Mouse (Mus musculus): ENCODE results near the gene Dock2. TPM values are rescaled to one million over a fixed set of nuclear protein-coding genes. Genes with fewer than 3 reads are reported as not detected.

Gene Dock2
- total and polyA plus RNA-seq, 3 experiments, result 79.6 to 151 (median 133) TPM

DNA sequence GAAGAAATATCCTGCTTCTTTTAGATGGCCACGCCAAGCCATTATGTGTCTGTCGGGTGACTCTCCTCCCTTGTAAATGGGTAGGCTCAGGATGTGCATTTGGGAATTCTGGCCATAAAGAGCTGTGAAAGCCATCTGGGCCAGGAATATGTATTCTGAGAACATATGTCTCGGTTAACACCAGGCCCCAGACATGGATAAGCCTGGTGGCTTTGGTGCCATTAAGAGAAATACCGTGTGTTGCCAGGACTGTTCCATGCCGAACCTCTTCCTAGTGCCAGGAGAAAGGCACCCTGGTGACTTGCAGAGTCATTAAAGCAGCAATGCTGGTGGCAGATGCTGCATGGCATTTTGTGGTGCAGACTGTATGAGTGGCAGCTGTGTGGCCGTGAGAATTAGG is 406.0 kb downstream of the Dock2 start:
- dilution Hi-C loops (cut with MboI; ENCODE audit: extremely low pct_ligation_motif_present, extremely low pct_unique_long_range_greater_than_20kb, low sequenced_read_pairs) (no loop called here), in situ Hi-C loops (cut with MboI; ENCODE audit: low pct_ligation_motif_present, low pct_unique_long_range_greater_than_20kb, low sequenced_read_pairs) (no loop called here)
- Histone ChIP-seq H3K36me3 (replicated peaks in 1 of 2; ENCODE audit: control insufficient read depth in 1 of 2, insufficient read depth in 1 of 2, low read length in 1 of 2) (peaks cover 29 to 90% of the 10 kb centered on the region in 2 experiments), H3K4me1 (ENCODE audit: control insufficient read depth in 1 of 2, insufficient read depth in 2 of 2) (peaks cover 0 to 12% of the 10 kb centered on the region in 2 experiments; a peak in 2 of 4 replicates), H3K4me3 (replicated peaks in 1 of 3; ENCODE audit: low read depth in 2 of 3, low read length in 2 of 3, poor library complexity in 1 of 3) (no peak overlapping the region), H3K79me2 (replicated peaks; ENCODE audit: control insufficient read depth, extremely low read depth, insufficient read depth, poor library complexity, severe bottlenecking) (no peaks in the 10 kb centered on the region), H3K9me3 (replicated peaks; ENCODE audit: low read length) (no peaks in the 10 kb centered on the region), H3K4me2 (ENCODE audit: insufficient read depth, low read depth, poor library complexity, severe bottlenecking) (no peak overlapping the region), H3K9ac (ENCODE audit: insufficient read depth, low read depth) (no peak overlapping the region), H3K27ac (ENCODE audit: insufficient read depth, low read depth) (no peak overlapping the region), H3K27me3 (replicated peaks) (no peaks in the 10 kb centered on the region)
- no peak for TF ChIP-seq NELFE (IDR thresholded peaks at IDR 0.05; ENCODE audit: low read depth, low read length)
- TF ChIP-seq JUN (IDR thresholded peaks at IDR 0.05; ENCODE audit: insufficient read depth, low read depth, low read length), result no peak
- TF ChIP-seq USF1 (IDR thresholded peaks at IDR 0.05; ENCODE audit: low read depth, low read length), result no peak
- no peak for TF ChIP-seq MYC (IDR thresholded peaks at IDR 0.05; ENCODE audit: low read depth, low read length)
- TF ChIP-seq IRF4 (IDR thresholded peaks at IDR 0.05; ENCODE audit: low read depth, low read length), result no peak
- TF ChIP-seq HCFC1 (IDR thresholded peaks at IDR 0.05; ENCODE audit: low read depth, low read length), result no peak
- TF ChIP-seq ZNF384 (IDR thresholded peaks at IDR 0.05; ENCODE audit: low read depth, low read length), result no peak
- no peak for TF ChIP-seq ZC3H11A (IDR thresholded peaks at IDR 0.05; ENCODE audit: low read depth, low read length)
- TF ChIP-seq USF2 (conservative IDR thresholded peaks at IDR 0.05; ENCODE audit: low read depth, low read length), result no peak
- no peak for TF ChIP-seq EP300 (IDR thresholded peaks at IDR 0.05; ENCODE audit: low read length)
- TF ChIP-seq POLR2AphosphoS2 (IDR thresholded peaks at IDR 0.05; ENCODE audit: low read depth, low read length), result no peak
- no peak for DNase-seq (ENCODE audit: extremely low read depth)

DNA sequence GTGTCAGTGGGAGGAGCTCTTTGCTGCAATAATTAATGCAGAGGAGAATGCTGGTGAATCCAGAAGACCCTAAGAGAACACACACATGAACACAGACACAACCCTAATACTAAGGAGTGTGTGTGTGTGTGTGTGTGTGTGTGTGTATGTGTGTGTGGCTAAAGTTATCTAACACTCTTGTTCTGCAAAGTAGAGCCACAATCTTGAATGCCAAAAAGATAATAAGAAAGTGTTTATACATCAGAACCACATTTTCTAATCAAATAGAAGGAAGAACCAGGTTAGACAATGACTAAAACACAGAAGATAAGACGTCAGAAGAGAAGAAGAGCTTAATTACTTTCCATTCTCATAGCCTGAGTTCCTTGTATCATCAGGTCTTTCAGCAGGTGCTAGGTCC is 408.1 kb downstream of the Dock2 start:
- Histone ChIP-seq H3K36me3 (replicated peaks in 1 of 2; ENCODE audit: control insufficient read depth in 1 of 2, insufficient read depth in 1 of 2, low read length in 1 of 2) (peaks cover 26 to 87% of the 10 kb centered on the region in 2 experiments), H3K4me2 (ENCODE audit: insufficient read depth, low read depth, poor library complexity, severe bottlenecking) (no peak overlapping the region), H3K9ac (ENCODE audit: insufficient read depth, low read depth) (no peak overlapping the region), H3K4me3 (replicated peaks in 1 of 3; ENCODE audit: low read depth in 2 of 3, low read length in 2 of 3, poor library complexity in 1 of 3) (no peak overlapping the region), H3K79me2 (replicated peaks; ENCODE audit: control insufficient read depth, extremely low read depth, insufficient read depth, poor library complexity, severe bottlenecking) (no peaks in the 10 kb centered on the region), H3K9me3 (replicated peaks; ENCODE audit: low read length) (no peaks in the 10 kb centered on the region), H3K27ac (ENCODE audit: insufficient read depth, low read depth) (no peak overlapping the region), H3K4me1 (ENCODE audit: control insufficient read depth in 1 of 2, insufficient read depth in 2 of 2) (peaks cover 3 to 20% of the 10 kb centered on the region in 2 experiments), H3K27me3 (replicated peaks) (no peaks in the 10 kb centered on the region)
- in situ Hi-C loops (cut with MboI; ENCODE audit: low pct_ligation_motif_present, low pct_unique_long_range_greater_than_20kb, low sequenced_read_pairs) (no loop called here), dilution Hi-C loops (cut with MboI; ENCODE audit: extremely low pct_ligation_motif_present, extremely low pct_unique_long_range_greater_than_20kb, low sequenced_read_pairs) (no loop called here)
- no peak for DNase-seq (ENCODE audit: extremely low read depth)
- TF ChIP-seq CHD1 (IDR thresholded peaks at IDR 0.05; ENCODE audit: low read depth, low read length), result no peak
- no peak for TF ChIP-seq SIN3A (IDR thresholded peaks at IDR 0.05; ENCODE audit: low read length)
- TF ChIP-seq MXI1 (IDR thresholded peaks at IDR 0.05; ENCODE audit: low read depth, low read length), result no peak
- no peak for TF ChIP-seq ELF1 (IDR thresholded peaks at IDR 0.05; ENCODE audit: low read depth, low read length)
- no peak for TF ChIP-seq JUND (conservative IDR thresholded peaks at IDR 0.05; ENCODE audit: low read depth, low read length)
- TF ChIP-seq NELFE (IDR thresholded peaks at IDR 0.05; ENCODE audit: low read depth, low read length), result no peak
- TF ChIP-seq ZNF384 (IDR thresholded peaks at IDR 0.05; ENCODE audit: low read depth, low read length), result no peak
- no peak for TF ChIP-seq TCF12 (IDR thresholded peaks at IDR 0.05; ENCODE audit: low read depth, low read length)
- TF ChIP-seq GABPA (IDR thresholded peaks at IDR 0.05; ENCODE audit: insufficient replicate concordance, low read depth, low read length), result no peak
- no peak for TF ChIP-seq POLR2AphosphoS2 (IDR thresholded peaks at IDR 0.05; ENCODE audit: low read depth, low read length)
- no peak for TF ChIP-seq ETS1 (conservative IDR thresholded peaks at IDR 0.05; ENCODE audit: low read depth, low read length)
- no peak for TF ChIP-seq UBTF (IDR thresholded peaks at IDR 0.05; ENCODE audit: low read depth, low read length)
- no peak for TF ChIP-seq ZMIZ1 (IDR thresholded peaks at IDR 0.05; ENCODE audit: low read depth, low read length)
